Mouse (Mus musculus) limb, embryonic 13.5 days (tissue): ENCODE results near the gene 9930104L06Rik. TPM values are rescaled to one million over a fixed set of nuclear protein-coding genes. Genes with fewer than 3 reads are reported as not detected.
A peak's percentile ranks its signal among the peaks of the same experiment; 100 is the strongest.
"Not testable (repeated sequence)": the region's sequence is repeated elsewhere in the genome, so short reads cannot be mapped to it uniquely, and the experiment has no call there.

Source experiments
- ATAC-seq: fragments of 200-750 bp; cut with Nextera tagmentation; 2 replicates; pipeline ENCODE4 v1.8.0; 2017; ENCODE audit warnings: low read depth, moderate number of reproducible peaks, moderate TSS enrichment; ENCODE audit not compliant: low FRiP score
- H3K27ac ChIP-seq: fragments of 300-500 bp; sonication (generic); 2 replicates; pipeline ENCODE4 v1.5.1; 2015; ENCODE audit warnings: inconsistent platforms, mild to moderate bottlenecking, moderate library complexity
- H3K27me3 ChIP-seq: fragments of 300-500 bp; sonication (generic); 2 replicates; pipeline ENCODE4 v1.6.1; 2015; ENCODE audit warnings: mild to moderate bottlenecking, inconsistent platforms
- H3K36me3 ChIP-seq: fragments of 300-500 bp; sonication (generic); 2 replicates; pipeline ENCODE4 v1.6.1; 2015; ENCODE audit warnings: inconsistent platforms, mild to moderate bottlenecking, moderate library complexity
- H3K4me1 ChIP-seq: fragments of 300-500 bp; sonication (generic); 2 replicates; pipeline ENCODE4 v1.6.1; 2015; ENCODE audit warnings: inconsistent platforms
- H3K4me2 ChIP-seq: fragments of 300-500 bp; sonication (generic); replicated peaks from 2 replicates; pipeline ENCODE4 v1.6.1; 2015; ENCODE audit warnings: inconsistent platforms, mild to moderate bottlenecking, moderate library complexity
- H3K4me3 ChIP-seq: fragments of 300-500 bp; sonication (generic); 2 replicates; pipeline ENCODE4 v1.5.1; 2015; ENCODE audit warnings: moderate library complexity, mild to moderate bottlenecking, inconsistent platforms
- H3K9ac ChIP-seq: fragments of 300-500 bp; sonication (generic); 2 replicates; pipeline ENCODE4 v1.6.1; 2015; ENCODE audit warnings: mild to moderate bottlenecking, inconsistent platforms
- H3K9me3 ChIP-seq: fragments of 300-500 bp; sonication (generic); 2 replicates; pipeline ENCODE4 v1.6.1; 2016; ENCODE audit warnings: inconsistent platforms
- WGBS: fragments of 180-500 bp; shearing (Covaris S2); methylation state at CpG from one replicate; pipeline ENCODE4 v1.1.7; 2015; 5-methylcytosine and 5-hydroxymethylcytosine counted together
- polyA plus RNA-seq: library from polyadenylated mRNA; unstranded; fragments of >200 nt; fragmentation: Nextera tagmentation; extraction: Ambion mirVana; gene quantifications from 2 replicates; pipeline ENCODE4 v1.2.1, GENCODE M21; 2015

Gene 9930104L06Rik
- polyA plus RNA-seq, 1 experiment from 2014 or later = 19.8 TPM

DNA sequence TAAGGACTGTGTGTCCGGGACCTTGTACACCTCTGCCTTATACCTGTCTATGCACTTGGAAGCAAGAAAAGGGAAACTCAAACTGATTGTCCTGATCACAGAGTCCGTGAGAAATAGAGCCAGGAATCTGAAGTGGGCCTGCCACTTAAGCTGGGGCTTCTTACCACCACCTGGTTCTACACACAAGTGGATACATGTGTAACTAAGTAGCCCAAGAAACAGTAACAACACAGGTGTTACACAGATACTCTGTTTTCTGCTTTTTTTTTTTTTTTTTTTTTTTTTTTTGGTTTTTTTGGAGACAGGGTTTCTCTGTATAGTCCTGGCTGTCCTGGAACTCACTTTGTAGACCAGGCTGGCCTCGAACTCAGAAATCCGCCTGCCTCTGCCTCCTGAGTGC is 2.4 kb downstream of the 9930104L06Rik start, which contains the start of gene Cdca8:
TSS of gene Cdca8 (minus strand) at position 101 of the 400 bp plus-strand sequence.
- WGBS = 91% methylated on average over 4 of the region's 4 CpGs
- Histone ChIP-seq H3K36me3 (peaks cover 45% of the 10 kb centered on the region), H3K4me2 (peak within 1 kb of the TSS; percentile 77; the same call in 1 of the 2 replicates), H3K4me3 (0 out of 2 replicates have a peak within 1 kb of the TSS, but pooled peaks have one; percentile 4), H3K4me1 (peaks cover 22% of the 10 kb centered on the region)
- not testable (repeated sequence) for H3K9ac ChIP-seq, H3K27ac ChIP-seq, ATAC-seq, H3K9me3 ChIP-seq, H3K27me3 ChIP-seq

DNA sequence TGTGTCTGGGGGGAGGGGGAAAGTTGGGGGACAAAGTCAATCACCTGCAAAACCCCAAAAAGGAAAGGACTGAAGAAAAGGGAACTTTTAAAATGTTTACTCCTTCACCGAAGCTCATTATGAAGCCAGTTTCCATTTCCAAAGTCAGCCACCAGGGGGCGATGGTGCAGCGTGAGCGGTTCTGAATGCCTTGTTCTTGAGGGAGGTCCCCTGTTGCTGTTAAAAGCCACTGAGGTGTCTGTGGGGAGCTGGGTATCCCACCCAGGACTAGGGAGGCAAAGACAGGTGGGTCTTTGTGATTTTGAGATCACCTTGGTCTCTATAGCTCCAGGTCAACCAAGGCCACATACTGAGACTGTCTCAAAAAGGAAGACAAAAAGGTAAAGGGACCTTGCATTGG is 6.2 kb downstream of the 9930104L06Rik start:
- peaks cover 26% of the 10 kb centered on the region for H3K27me3 ChIP-seq
- H3K27ac ChIP-seq = no peak overlapping the region
- no peak overlapping the region for H3K4me3 ChIP-seq
- H3K4me1 ChIP-seq = peaks cover 4% of the 10 kb centered on the region; the same call in 1 of the 2 replicates
- ATAC-seq = no peak
- H3K36me3 ChIP-seq = peaks cover 45% of the 10 kb centered on the region
- H3K4me2 ChIP-seq = no peak overlapping the region
- no peak overlapping the region for H3K9ac ChIP-seq
- H3K9me3 ChIP-seq = no peaks in the 10 kb centered on the region
- 8% methylated on average over 4 of the region's 4 CpGs for WGBS

DNA sequence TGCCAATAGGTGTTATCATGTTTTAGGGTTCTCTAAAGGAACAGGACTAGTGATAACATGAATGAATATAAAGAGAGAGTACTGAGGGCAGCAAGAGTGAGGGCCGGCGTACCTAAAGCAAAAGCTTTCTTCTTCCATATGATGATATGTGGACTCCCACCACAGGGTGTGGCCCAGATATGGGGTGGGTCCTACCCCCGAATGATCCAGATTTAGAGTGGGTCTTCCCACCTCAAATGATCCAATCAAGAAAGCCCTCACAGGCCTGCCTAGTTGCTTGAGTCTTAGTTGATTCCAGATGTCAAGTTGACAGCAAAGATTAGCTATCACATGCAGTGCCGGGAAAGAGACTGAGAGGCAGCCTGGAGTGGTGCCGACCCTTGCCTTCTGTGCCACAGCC is 6.9 kb downstream of the 9930104L06Rik start:
- Histone ChIP-seq H3K9me3 (no peaks in the 10 kb centered on the region), H3K36me3 (peaks cover 40% of the 10 kb centered on the region), H3K4me2 (no peak overlapping the region), H3K4me3 (no peak overlapping the region), H3K9ac (no peak overlapping the region), H3K27ac (no peak overlapping the region), H3K27me3 (peaks cover 33% of the 10 kb centered on the region), H3K4me1 (no peaks in the 10 kb centered on the region)
- 47% methylated on average over 5 of the region's 5 CpGs for WGBS
- no peak for ATAC-seq

DNA sequence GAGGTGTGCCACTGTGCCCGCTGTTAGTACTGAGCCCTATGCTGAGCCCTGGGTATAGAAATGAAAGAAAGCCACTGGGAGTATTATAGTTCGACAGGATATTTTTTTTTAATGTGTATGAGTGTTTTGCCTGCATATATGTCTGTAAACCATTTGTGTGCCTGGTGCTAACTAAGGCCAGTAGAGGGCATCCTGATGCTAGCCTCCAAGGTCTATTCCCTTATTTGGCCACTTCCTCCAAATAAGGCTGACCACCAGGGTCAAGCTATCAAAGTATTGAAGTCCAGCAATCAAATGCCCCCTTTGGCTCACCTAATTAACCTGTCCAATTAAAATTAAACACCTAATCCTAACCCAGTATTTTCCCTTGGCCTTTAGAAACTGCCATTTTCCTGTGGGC is 8.1 kb downstream of the 9930104L06Rik start:
- no peak overlapping the region for H3K27ac ChIP-seq
- no peak overlapping the region for H3K9ac ChIP-seq
- no peaks in the 10 kb centered on the region for H3K9me3 ChIP-seq
- 60% methylated on average over 2 of the region's 2 CpGs for WGBS
- peaks cover 44% of the 10 kb centered on the region for H3K27me3 ChIP-seq
- peaks cover 5% of the 10 kb centered on the region for H3K4me1 ChIP-seq
- H3K4me2 ChIP-seq = no peak overlapping the region
- H3K36me3 ChIP-seq = peaks cover 30% of the 10 kb centered on the region
- ATAC-seq = no peak
- H3K4me3 ChIP-seq = no peak overlapping the region

DNA sequence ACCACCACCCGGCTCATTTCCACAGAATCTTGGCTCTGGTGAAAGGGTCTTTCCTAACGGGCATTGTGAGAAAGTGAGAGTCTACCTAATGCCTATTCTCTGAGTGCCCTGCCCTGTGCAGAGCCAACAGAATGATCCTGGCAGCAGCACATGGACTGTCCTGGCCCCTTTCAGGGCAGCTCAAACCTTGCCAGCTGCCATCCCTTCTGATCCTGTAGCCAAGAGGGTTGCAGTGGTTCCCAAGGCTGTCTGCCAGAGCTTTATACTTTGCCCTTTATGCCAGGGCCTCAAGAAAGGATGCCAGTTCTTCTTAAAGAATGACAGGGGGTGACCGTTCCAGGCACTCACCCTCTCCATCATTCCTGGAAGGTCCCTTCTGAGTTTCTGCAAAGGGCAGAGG is 12.6 kb downstream of the 9930104L06Rik start:
- peaks cover 76% of the 10 kb centered on the region for H3K27me3 ChIP-seq
- no peak overlapping the region for H3K27ac ChIP-seq
- no peaks in the 10 kb centered on the region for H3K9me3 ChIP-seq
- no peak overlapping the region for H3K4me2 ChIP-seq
- no peak for ATAC-seq
- H3K4me3 ChIP-seq = no peak overlapping the region
- H3K36me3 ChIP-seq = no peaks in the 10 kb centered on the region
- peaks cover 26% of the 10 kb centered on the region for H3K4me1 ChIP-seq
- 0 out of 2 replicates have a peak overlapping the region, but pooled peaks have one; percentile 5 for H3K9ac ChIP-seq
- WGBS = 75% methylated on average over 3 of the region's 3 CpGs

DNA sequence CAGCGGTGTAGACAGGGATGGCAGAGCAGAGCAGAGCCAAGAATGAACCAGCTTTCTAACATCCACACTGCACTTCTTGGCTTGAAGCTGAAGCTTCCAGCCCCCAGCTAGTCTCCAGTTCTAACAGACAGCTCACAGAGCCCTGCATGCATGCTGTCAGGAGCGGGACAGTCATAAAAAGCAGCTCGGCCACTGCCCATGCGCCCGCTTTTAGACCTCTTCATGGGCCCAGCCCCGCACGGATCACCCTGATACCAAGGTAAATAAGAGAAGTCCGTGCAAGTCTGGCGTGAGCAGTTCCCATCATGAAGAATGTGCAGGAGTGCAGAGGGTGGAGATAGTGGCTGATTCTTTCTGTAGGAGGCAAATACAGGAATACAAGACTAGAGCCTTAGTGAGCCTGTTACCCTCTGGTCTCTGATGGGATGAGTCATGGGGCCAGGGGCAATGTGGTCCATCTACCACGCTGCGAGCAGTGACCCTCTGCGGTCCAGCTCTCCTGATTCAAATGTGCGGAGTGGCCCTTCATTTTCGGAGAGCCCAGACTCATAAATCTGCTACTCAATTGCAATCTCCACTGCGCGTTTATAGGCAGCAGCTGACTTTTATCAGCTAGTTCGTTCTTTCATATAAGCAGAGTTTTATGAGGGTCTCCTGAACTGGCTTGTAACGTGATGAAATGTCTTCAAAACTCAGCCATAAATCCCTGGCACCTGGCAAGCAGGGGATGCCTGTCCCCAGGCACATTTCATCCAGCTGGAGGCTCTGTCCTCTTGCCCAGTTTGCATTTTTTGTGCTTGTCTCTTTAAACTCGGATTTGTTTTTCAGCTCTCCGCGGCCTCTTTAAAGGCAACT is 13.6 kb downstream of the 9930104L06Rik start:
- peak overlapping the region; percentile 41 for H3K4me2 ChIP-seq
- no peak overlapping the region for H3K27ac ChIP-seq
- H3K27me3 ChIP-seq = peaks cover 86% of the 10 kb centered on the region
- H3K4me1 ChIP-seq = peaks cover 26% of the 10 kb centered on the region
- H3K9me3 ChIP-seq = no peaks in the 10 kb centered on the region
- H3K9ac ChIP-seq = peak overlapping the region; percentile 13; the same call in 1 of the 2 replicates
- peak; percentile 48; the same call in 1 of the 2 replicates for ATAC-seq
- H3K36me3 ChIP-seq = no peaks in the 10 kb centered on the region
- H3K4me3 ChIP-seq = no peak overlapping the region
- WGBS = 19% methylated on average over 21 of the region's 21 CpGs

DNA sequence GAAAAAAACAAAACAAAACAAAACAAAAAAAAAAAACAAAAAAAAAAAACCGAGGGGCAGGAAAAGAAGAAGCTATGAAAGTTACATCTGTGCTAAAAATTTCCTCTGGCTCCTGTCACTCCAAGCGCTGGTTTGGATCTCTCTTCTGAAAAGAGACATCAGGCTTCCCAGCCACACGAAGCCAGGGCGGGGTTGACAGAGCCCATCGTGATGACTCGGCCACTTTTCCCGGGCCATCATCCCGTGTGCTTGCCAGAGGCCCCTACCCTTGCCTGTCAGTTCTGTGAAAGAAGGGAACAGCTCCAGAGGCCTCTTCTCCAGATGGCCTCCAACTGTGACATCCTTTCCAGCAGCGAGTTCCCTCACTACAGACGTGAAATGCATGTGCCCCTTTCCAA is 14.2 kb downstream of the 9930104L06Rik start:
- no peak for ATAC-seq
- no peak overlapping the region; the same call in 1 of the 2 replicates for H3K27ac ChIP-seq
- 21% methylated on average over 10 of the region's 10 CpGs for WGBS
- no peaks in the 10 kb centered on the region for H3K9me3 ChIP-seq
- H3K4me1 ChIP-seq = peaks cover 26% of the 10 kb centered on the region
- H3K4me2 ChIP-seq = peak overlapping the region; percentile 41
- peaks cover 86% of the 10 kb centered on the region for H3K27me3 ChIP-seq
- H3K9ac ChIP-seq = peak overlapping the region; percentile 13; the same call in 1 of the 2 replicates
- H3K36me3 ChIP-seq = no peaks in the 10 kb centered on the region
- no peak overlapping the region for H3K4me3 ChIP-seq

DNA sequence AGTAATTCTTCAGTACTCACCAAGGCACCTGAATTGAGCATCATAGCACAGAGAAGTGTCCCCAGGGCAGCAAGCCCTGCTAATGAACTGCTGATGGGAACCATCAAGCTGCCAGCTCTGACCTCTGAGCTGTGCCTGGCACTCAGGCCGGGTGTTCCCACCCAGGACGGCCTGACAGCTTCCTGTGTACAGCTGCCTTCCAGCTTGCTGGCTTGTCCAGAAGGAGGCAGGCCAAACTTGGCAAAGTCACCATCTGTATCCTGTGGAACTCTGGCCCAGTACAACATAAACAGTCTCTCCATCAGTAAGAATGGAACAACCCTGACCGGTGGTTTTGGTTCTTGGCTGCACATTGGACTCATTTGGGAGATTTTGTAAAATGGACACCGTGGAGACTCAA is 16.7 kb downstream of the 9930104L06Rik start:
- H3K4me3 ChIP-seq = no peak overlapping the region
- no peaks in the 10 kb centered on the region for H3K36me3 ChIP-seq
- H3K4me1 ChIP-seq = peaks cover 26% of the 10 kb centered on the region
- WGBS = 57% methylated on average over 4 of the region's 4 CpGs
- no peak overlapping the region for H3K9ac ChIP-seq
- H3K9me3 ChIP-seq = no peaks in the 10 kb centered on the region
- no peak overlapping the region for H3K27ac ChIP-seq
- H3K27me3 ChIP-seq = peaks cover 79% of the 10 kb centered on the region
- H3K4me2 ChIP-seq = no peak overlapping the region
- ATAC-seq = no peak

DNA sequence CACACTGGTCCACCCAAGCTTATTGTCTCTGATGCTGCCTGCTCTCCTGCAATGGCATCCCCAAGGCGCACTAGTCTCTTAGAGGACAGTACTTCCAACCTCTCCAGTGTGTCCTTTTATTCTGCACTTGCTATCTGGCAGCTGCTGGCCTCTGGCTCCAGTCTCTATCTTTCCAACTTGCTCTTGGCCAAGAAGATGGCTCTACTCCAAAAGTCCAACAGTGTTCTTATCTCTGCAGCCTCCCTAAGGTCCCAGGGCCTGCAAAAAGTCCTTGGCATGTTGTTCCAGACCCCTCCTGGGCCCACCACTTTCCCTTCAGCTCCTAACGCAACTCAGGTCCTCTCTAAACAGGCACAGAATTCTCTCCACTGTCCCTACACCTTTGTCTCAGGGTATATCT is 20.4 kb downstream of the 9930104L06Rik start:
- no peak for ATAC-seq
- Histone ChIP-seq H3K9me3 (no peaks in the 10 kb centered on the region), H3K27me3 (peaks cover 82% of the 10 kb centered on the region), H3K4me1 (0 out of 2 replicates have a peak, but pooled peaks cover under 1% of the 10 kb centered on the region), H3K27ac (no peak overlapping the region), H3K36me3 (no peaks in the 10 kb centered on the region), H3K4me2 (no peak overlapping the region), H3K9ac (no peak overlapping the region), H3K4me3 (no peak overlapping the region)
- WGBS = 87% methylated on average over 2 of the region's 2 CpGs

DNA sequence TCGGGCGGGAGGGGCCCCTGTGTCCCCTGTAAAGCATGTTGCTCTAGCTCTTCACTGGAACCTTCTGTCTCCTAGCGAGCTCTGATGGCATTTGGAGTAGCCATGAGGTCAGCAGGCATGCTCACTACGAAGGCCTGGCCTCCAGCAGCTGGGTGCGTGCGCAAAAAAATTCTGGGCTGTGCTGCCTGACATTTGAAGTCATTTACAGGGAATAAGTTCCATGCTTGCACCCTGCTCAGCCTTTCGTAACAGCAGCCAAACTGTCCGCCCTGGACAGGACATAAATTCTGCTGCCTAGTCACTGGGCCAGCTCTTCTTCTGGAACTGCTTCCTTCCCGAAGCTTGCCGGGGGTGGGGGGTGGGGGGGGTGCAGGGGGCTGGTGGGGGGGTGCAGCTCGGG is 22.2 kb downstream of the 9930104L06Rik start:
- H3K4me1 ChIP-seq = 0 out of 2 replicates have a peak, but pooled peaks cover 5% of the 10 kb centered on the region
- H3K27me3 ChIP-seq = peaks cover 79% of the 10 kb centered on the region
- no peak for ATAC-seq
- H3K9ac ChIP-seq = no peak overlapping the region
- no peak overlapping the region for H3K4me2 ChIP-seq
- no peaks in the 10 kb centered on the region for H3K36me3 ChIP-seq
- 35% methylated on average over 11 of the region's 11 CpGs for WGBS
- H3K9me3 ChIP-seq = no peaks in the 10 kb centered on the region
- H3K27ac ChIP-seq = no peak overlapping the region
- H3K4me3 ChIP-seq = no peak overlapping the region

DNA sequence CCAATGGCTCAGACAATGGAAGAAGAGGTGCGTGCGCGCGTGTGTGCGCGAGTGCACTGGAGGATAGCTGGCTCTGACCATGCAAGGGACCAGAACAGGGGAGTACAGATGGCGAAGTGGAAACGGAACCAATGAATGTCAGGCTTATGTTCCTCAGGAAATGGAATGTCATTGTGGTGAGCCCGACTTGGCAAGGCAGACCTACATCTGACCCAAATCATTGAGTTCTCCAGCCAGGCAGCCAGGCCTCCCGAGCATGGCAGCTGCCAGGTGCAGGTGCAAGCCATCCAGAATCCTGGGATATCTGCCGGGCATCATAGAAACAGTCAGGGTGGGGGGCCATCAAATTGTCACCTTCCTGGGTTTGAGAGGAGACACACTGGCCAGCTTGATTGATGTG is 24.1 kb downstream of the 9930104L06Rik start:
- H3K4me3 ChIP-seq = no peak overlapping the region
- 0 out of 2 replicates have a peak, but pooled peaks cover 7% of the 10 kb centered on the region for H3K4me1 ChIP-seq
- no peak for ATAC-seq
- H3K9me3 ChIP-seq = no peaks in the 10 kb centered on the region
- H3K9ac ChIP-seq = no peak overlapping the region
- H3K27me3 ChIP-seq = peaks cover 80% of the 10 kb centered on the region
- H3K4me2 ChIP-seq = no peak overlapping the region
- no peaks in the 10 kb centered on the region for H3K36me3 ChIP-seq
- no peak overlapping the region for H3K27ac ChIP-seq
- WGBS = 84% methylated on average over 11 of the region's 11 CpGs

DNA sequence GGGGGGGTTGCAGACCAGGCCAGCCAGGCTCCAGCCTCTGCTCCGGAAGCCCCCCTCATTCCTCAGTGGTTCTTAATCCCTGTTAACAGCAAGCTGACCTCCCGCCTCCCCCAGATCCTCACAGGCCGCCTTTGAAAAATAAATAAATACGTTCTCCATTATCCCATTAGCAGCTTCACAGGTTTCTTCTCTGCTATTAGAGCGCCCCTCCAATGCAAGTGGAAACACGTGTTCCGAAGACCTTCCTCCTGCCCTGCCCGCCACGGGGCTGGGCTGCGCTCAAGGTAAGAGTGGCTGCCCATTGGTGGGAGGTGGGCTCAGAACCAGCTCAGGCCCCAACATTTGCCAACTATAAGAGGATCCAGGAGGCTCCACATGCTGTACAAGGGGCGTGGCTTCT is 25.7 kb downstream of the 9930104L06Rik start:
- Histone ChIP-seq H3K27ac (no peak overlapping the region), H3K9ac (no peak overlapping the region), H3K4me1 (0 out of 2 replicates have a peak, but pooled peaks cover 7% of the 10 kb centered on the region), H3K4me3 (no peak overlapping the region), H3K4me2 (no peak overlapping the region), H3K36me3 (no peaks in the 10 kb centered on the region), H3K9me3 (no peaks in the 10 kb centered on the region), H3K27me3 (peaks cover 78% of the 10 kb centered on the region)
- ATAC-seq = no peak
- WGBS = 23% methylated on average over 11 of the region's 11 CpGs
